In the genomic region with DNA sequence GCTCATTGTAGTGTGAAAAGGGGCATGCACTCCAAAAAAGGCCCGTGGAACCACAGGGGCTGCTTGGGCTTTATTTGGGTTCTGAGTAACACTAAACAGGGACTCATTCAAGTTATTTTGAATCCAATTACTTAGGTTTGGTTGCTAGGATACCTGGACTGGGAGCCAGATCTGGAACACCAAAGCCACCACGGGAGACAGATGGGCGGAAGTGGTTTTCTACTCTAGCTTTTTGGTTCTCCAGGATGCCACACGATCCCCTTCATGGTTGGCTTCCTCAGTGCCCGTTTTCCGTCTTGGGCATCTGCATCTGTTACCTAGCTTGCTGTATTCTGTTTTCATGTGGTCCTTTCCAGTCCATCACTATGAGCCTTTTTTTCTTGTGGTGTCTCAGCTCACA, we compare ENCODE assay signal across 15 mouse cellular contexts. TPM values are rescaled to one million over a fixed set of nuclear protein-coding genes. Genes with fewer than 3 reads are reported as not detected.
DNase-seq lines count a peak whose midpoint lies in the region; ATAC-seq and TF ChIP-seq lines count a peak whose summit lies in the region.
"Had no signal": no experiment of that assay in that cellular context is flagged by ENCODE, and none has a peak within 500 bp of the region (broad histone marks: within the 10 kb centered on the region; RNA-seq: fewer than 3 reads in every experiment).

No protein-coding gene starts in this region.

- no peak overlapping the region for H3K9ac ChIP-seq in forebrain, postnatal 0 days
- no peak overlapping the region for H3K9ac ChIP-seq in forebrain, embryonic 12.5 days

- H3K36me3 ChIP-seq in forebrain, postnatal 0 days (ENCODE audit: insufficient read depth): no peaks in the 10 kb centered on the region
- no peaks in the 10 kb centered on the region for H3K36me3 ChIP-seq in forebrain, embryonic 12.5 days (replicated peaks)

- DNase-seq in forebrain, postnatal 0 days: peak; percentile 54
- DNase-seq in layer of hippocampus, adult 2 months (ENCODE audit: low spot score in 2 of 2): peak; percentile 55 to 73
- peak; percentile 64 to 74 for DNase-seq in right cerebral cortex, adult 2 months (ENCODE audit: low spot score in 2 of 2)
- no peak for DNase-seq in retina, embryonic 14.5 days (ENCODE audit: low spot score)
- DNase-seq in T-cell, adult 2 months (ENCODE audit: low spot score): no peak
- DNase-seq: embryo, embryonic 11 days; heart, adult 2 months; heart, postnatal 4 days; kidney, adult 2 months; lung, adult 18-20 months had no signal

- H3K4me3 ChIP-seq in forebrain, postnatal 0 days (ENCODE audit: low read depth, low read length): no peak overlapping the region
- no peak overlapping the region for H3K4me3 ChIP-seq in forebrain, embryonic 12.5 days (replicated peaks)
- H3K4me3 ChIP-seq in layer of hippocampus, adult 2 months: no peak overlapping the region
- H3K4me3 ChIP-seq: heart, adult 2 months had no signal

- H3K9me3 ChIP-seq in forebrain, postnatal 0 days (ENCODE audit: low read length): no peaks in the 10 kb centered on the region
- no peaks in the 10 kb centered on the region for H3K9me3 ChIP-seq in forebrain, embryonic 12.5 days

- 0 out of 2 replicates have a peak, but pooled peaks cover 8% of the 10 kb centered on the region for H3K4me1 ChIP-seq in forebrain, postnatal 0 days (ENCODE audit: insufficient read depth)
- peaks cover 13% of the 10 kb centered on the region for H3K4me1 ChIP-seq in forebrain, embryonic 12.5 days

- no peak overlapping the region for H3K27ac ChIP-seq in forebrain, postnatal 0 days (ENCODE audit: low read depth, low read length)
- no peak overlapping the region for H3K27ac ChIP-seq in forebrain, embryonic 12.5 days
- H3K27ac ChIP-seq in layer of hippocampus, adult 2 months: peak overlapping the region; percentile 55; the same call in 1 of the 2 replicates
- H3K27ac ChIP-seq: heart, adult 2 months had no signal

- no peak overlapping the region for H3K4me2 ChIP-seq in forebrain, postnatal 0 days (ENCODE audit: low read depth)
- no peak overlapping the region for H3K4me2 ChIP-seq in forebrain, embryonic 12.5 days

- ATAC-seq in forebrain, postnatal 0 days: 0 out of 2 replicates have a peak, but pooled peaks have one; percentile 23
- no peak for ATAC-seq in forebrain, embryonic 12.5 days (ENCODE audit: low FRiP score)
- ATAC-seq in cerebellum, adult (ENCODE audit: insufficient number of reproducible peaks, low FRiP score, low TSS enrichment): peak; percentile 49
- no peak for ATAC-seq in granulocyte monocyte progenitor cell, adult 5-6 weeks (replicated peaks; ENCODE audit: poor library complexity, severe bottlenecking)

- no peak for TF ChIP-seq CTCF in forebrain, postnatal 0 days (IDR thresholded peaks at IDR 0.05; ENCODE audit: low read depth)
- no peak for TF ChIP-seq CTCF in layer of hippocampus, adult 2 months (conservative IDR thresholded peaks at IDR 0.05)

- WGBS in forebrain, postnatal 0 days: 22% methylated on average over 6 of the region's 6 CpGs
- WGBS in forebrain, embryonic 12.5 days: 64% methylated on average over 6 of the region's 6 CpGs

- H3K27me3 ChIP-seq in forebrain, postnatal 0 days (ENCODE audit: insufficient read depth, low read length): no peaks in the 10 kb centered on the region
- no peaks in the 10 kb centered on the region for H3K27me3 ChIP-seq in forebrain, embryonic 12.5 days

RNA-seq across cellular contexts. Expression of gene Gm10645, which starts 30.1 kb away (rescaled TPM):
- total RNA-seq in forebrain, postnatal 0 days (2014; rRNA removed): 1.9 and 3.2 TPM in 2 replicates
- 7.5 and 8.8 TPM in 2 replicates for polyA plus RNA-seq in forebrain, postnatal 0 days (2015; fragmentation: Nextera tagmentation; extraction: Ambion mirVana)
- 5.5 and 6.2 TPM in 2 replicates for polyA plus RNA-seq in forebrain, embryonic 12.5 days (2016; fragmentation: Nextera tagmentation; extraction: Ambion mirVana)
- 1 to 10 TPM; 1.1 to 1.4 TPM for total RNA-seq in layer of hippocampus, adult 2 months (2021)
- not detected in 2 replicates for total RNA-seq in granulocyte monocyte progenitor cell, adult 5-6 weeks (2014; fragmentation: Nextera tagmentation)
- not detected in 2 replicates for total RNA-seq in granulocyte monocyte progenitor cell, adult 5-6 weeks (2017)
- total RNA-seq: megakaryocyte-erythroid progenitor cell, adult 5-6 weeks; MEL had no signal

RNA-seq across cellular contexts. Expression of gene Tbc1d9, which starts 30.9 kb away (rescaled TPM):
- total RNA-seq in forebrain, postnatal 0 days (2014; rRNA removed): 83.4 and 107 TPM in 2 replicates
- polyA plus RNA-seq in forebrain, postnatal 0 days (2015; fragmentation: Nextera tagmentation; extraction: Ambion mirVana): 12.4 and 17.1 TPM in 2 replicates
- 11.6 and 12.7 TPM in 2 replicates for polyA plus RNA-seq in forebrain, embryonic 12.5 days (2016; fragmentation: Nextera tagmentation; extraction: Ambion mirVana)
- total RNA-seq in layer of hippocampus, adult 2 months (2021): 10 to 100 TPM; 64.3 to 65.7 TPM
- total RNA-seq in granulocyte monocyte progenitor cell, adult 5-6 weeks (2014; fragmentation: Nextera tagmentation): 0.30 TPM in 1 of 2 replicates, not detected in the other
- total RNA-seq in granulocyte monocyte progenitor cell, adult 5-6 weeks (2017): 0.60 and 1.8 TPM in 2 replicates
- total RNA-seq: MEL had no signal

Comparison
In these comparisons a context has a peak if more than half of its experiments do, and no peak if none do; other contexts are left out.
1. ATAC-seq: peak in forebrain, postnatal 0 days (single experiment) and cerebellum, adult (single experiment); none in forebrain, embryonic 12.5 days (single experiment) and granulocyte monocyte progenitor cell, adult 5-6 weeks (single experiment).
2. DNase-seq: peak in forebrain, postnatal 0 days (single experiment), layer of hippocampus, adult 2 months (2 of 2) and right cerebral cortex, adult 2 months (2 of 2); none in retina, embryonic 14.5 days (single experiment) and T-cell, adult 2 months (single experiment).
3. RNA of gene Tbc1d9, which starts 30.9 kb away (total RNA-seq): 83.4 to 107 TPM in forebrain, postnatal 0 days and 64.3 to 65.7 TPM in layer of hippocampus, adult 2 months; 0.30 to 1.8 TPM in granulocyte monocyte progenitor cell, adult 5-6 weeks; every median in the first group is over 10 times any median in the second.